Mouse (Mus musculus): ENCODE results near the gene A230050P20Rik.

DNA sequence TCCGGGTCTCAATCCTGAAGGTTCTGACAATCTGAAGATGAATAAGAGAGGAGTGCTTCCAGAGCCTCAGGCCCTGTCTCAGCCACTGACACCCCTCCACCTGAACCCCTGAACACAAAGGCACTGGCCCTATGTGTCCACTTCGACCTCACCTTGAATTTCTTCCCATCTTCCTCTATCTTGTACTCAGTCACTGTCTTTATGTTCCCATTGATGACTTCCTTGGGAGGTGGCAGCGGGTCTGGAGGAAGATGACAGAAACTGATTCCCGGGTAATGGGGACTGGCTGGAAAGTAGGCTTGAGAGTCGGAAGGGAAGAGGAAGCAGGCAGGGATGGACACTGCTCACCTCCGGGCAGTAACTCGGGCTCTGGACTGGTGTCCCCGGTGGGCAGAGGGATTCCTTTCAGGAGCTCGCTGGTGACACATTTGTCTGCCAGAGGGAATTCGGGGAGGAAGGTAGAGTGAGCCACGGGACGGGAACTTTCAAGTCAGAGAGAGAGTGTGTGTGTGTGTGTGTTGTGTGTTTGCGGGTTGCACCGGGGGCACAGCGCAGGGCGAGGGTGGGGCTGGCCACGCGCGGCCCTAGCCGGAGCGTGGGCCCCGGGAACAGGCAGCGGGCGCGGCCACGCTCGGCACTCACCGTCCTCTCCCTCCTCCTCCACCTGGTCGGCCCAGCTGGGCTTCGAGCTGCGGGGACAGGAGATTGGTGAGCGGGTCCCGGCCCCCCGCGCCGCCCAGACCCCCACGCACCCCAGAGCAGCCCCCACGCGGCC is 29.5 kb downstream of the A230050P20Rik start:
- TF ChIP-seq CTCF (conservative IDR thresholded peaks at IDR 0.05; ENCODE audit: low read length) (no peak), NANOG (IDR thresholded peaks at IDR 0.05; ENCODE audit: borderline replicate concordance, low read length) (no peak)
